Mouse (Mus musculus): ENCODE results near the gene Rnf186.

DNA sequence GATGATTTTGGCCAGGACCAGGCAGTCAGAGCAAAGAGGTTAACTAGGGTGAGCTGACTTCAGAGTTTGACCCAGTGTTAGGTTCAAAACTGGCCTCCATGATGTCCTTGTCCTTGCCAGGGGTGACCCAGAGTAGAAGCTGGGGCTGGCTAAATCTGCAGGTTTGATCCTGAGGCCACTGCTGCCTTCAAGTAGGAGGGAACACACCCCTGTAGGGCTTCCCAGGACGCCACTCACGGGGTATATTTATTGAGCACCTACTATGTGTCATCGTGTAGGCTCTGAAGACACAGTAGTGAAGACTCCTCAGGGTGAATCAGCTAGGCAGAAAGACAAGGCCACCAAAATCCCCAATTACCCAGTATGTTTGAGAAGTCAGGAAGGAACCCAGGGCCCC is 6.8 kb downstream of the Rnf186 start:
- TF ChIP-seq CTCF (IDR thresholded peaks at IDR 0.05; ENCODE audit: low read depth, low read length), result no peak
- no peak for TF ChIP-seq POLR2A (IDR thresholded peaks at IDR 0.05; ENCODE audit: borderline replicate concordance, low read depth, low read length)
